Mouse (Mus musculus): Measurements from ENCODE around the gene Isca2. TPM values are rescaled to one million over a fixed set of nuclear protein-coding genes. Genes with fewer than 3 reads are reported as not detected.

The Isca2 gene
- polyA plus RNA-seq (2015; fragmentation: Illumina TruSeq; extraction: RNeasy Lipid Tissue Mini Kit (QIAGEN cat#74804); ENCODE audit: insufficient read depth, low read depth, low replicate concordance), result 23.3 TPM

GRCm38 (mm10) chr12:84772726-84773441 is at the start of gene Isca2, which contains the start of gene Npc2:
Isca2 (plus strand) TSS chr12:84773251.
Npc2 (minus strand) TSS chr12:84773152.

Other genes starting within 250 kb of the Isca2 start
- gene Vsx2, start 203.5 kb upstream of the Isca2 start, polyA plus RNA-seq (2015; fragmentation: Illumina TruSeq; extraction: RNeasy Lipid Tissue Mini Kit (QIAGEN cat#74804); ENCODE audit: insufficient read depth, low read depth, low replicate concordance), result not detected
- gene Abcd4, start 155.8 kb upstream of the Isca2 start, polyA plus RNA-seq (2015; fragmentation: Illumina TruSeq; extraction: RNeasy Lipid Tissue Mini Kit (QIAGEN cat#74804); ENCODE audit: insufficient read depth, low read depth, low replicate concordance), result 4.2 TPM
- gene Vrtn, start 132.2 kb upstream of the Isca2 start, polyA plus RNA-seq (2015; fragmentation: Illumina TruSeq; extraction: RNeasy Lipid Tissue Mini Kit (QIAGEN cat#74804); ENCODE audit: insufficient read depth, low read depth, low replicate concordance), result not detected
- gene Syndig1l, start 74.4 kb upstream of the Isca2 start, polyA plus RNA-seq (2015; fragmentation: Illumina TruSeq; extraction: RNeasy Lipid Tissue Mini Kit (QIAGEN cat#74804); ENCODE audit: insufficient read depth, low read depth, low replicate concordance), result 3.3 TPM
- gene Npc2, start 99 bp upstream of the Isca2 start, polyA plus RNA-seq (2015; fragmentation: Illumina TruSeq; extraction: RNeasy Lipid Tissue Mini Kit (QIAGEN cat#74804); ENCODE audit: insufficient read depth, low read depth, low replicate concordance), result 20.0 TPM
- gene Ltbp2, start 103.3 kb downstream of the Isca2 start, polyA plus RNA-seq (2015; fragmentation: Illumina TruSeq; extraction: RNeasy Lipid Tissue Mini Kit (QIAGEN cat#74804); ENCODE audit: insufficient read depth, low read depth, low replicate concordance), result 0.59 TPM
- 18.8 TPM for gene Fcf1, start 197.6 kb downstream of the Isca2 start, polyA plus RNA-seq (2015; fragmentation: Illumina TruSeq; extraction: RNeasy Lipid Tissue Mini Kit (QIAGEN cat#74804); ENCODE audit: insufficient read depth, low read depth, low replicate concordance)
- gene Arel1, start 197.6 kb downstream of the Isca2 start, polyA plus RNA-seq (2015; fragmentation: Illumina TruSeq; extraction: RNeasy Lipid Tissue Mini Kit (QIAGEN cat#74804); ENCODE audit: insufficient read depth, low read depth, low replicate concordance), result 4.5 TPM
- gene Ylpm1, start 223.1 kb downstream of the Isca2 start, polyA plus RNA-seq (2015; fragmentation: Illumina TruSeq; extraction: RNeasy Lipid Tissue Mini Kit (QIAGEN cat#74804); ENCODE audit: insufficient read depth, low read depth, low replicate concordance), result 14.7 TPM